Mouse (Mus musculus) CH12.LX (cell line): ENCODE data around the gene Cry2. TPM values are rescaled to one million over a fixed set of nuclear protein-coding genes. Genes with fewer than 3 reads are reported as not detected.
A peak's percentile ranks its signal among the peaks of the same experiment; 100 is the strongest.

Source experiments
- DNase-seq: peaks from one replicate; pipeline ENCODE4 v3.0.0-alpha.2; 2013; ENCODE audit errors: extremely low read depth
- H3K27ac ChIP-seq: 2 replicates; pipeline ENCODE4 v1.5.1; 2012; ENCODE audit warnings: low read depth, mild to moderate bottlenecking, control low read depth, moderate library complexity; ENCODE audit not compliant: insufficient read depth
- H3K27me3 ChIP-seq: replicated peaks from 2 replicates; pipeline ENCODE3; 2012; ENCODE audit warnings: inconsistent platforms
- H3K36me3 ChIP-seq, 2 experiments: replicated peaks in 1 of 2; 2 replicates each; pipeline versions ENCODE3 to v1.6.1; 2012; ENCODE audit warnings: inconsistent platforms in 1 of 2, low read length in 1 of 2, mild to moderate bottlenecking in 1 of 2, mixed read lengths in 1 of 2, moderate library complexity in 1 of 2; ENCODE audit not compliant: control insufficient read depth in 1 of 2, insufficient read depth in 1 of 2
- H3K4me1 ChIP-seq, 2 experiments: 2 replicates each; pipeline ENCODE4 v1.6.1; 2012; ENCODE audit warnings: inconsistent platforms in 1 of 2, moderate library complexity in 1 of 2; ENCODE audit not compliant: insufficient read depth in 2 of 2, control insufficient read depth in 1 of 2
- H3K4me2 ChIP-seq: 2 replicates; pipeline ENCODE4 v1.6.1; 2012; ENCODE audit warnings: low read depth, mild to moderate bottlenecking, control low read depth; ENCODE audit not compliant: poor library complexity, insufficient read depth, severe bottlenecking
- H3K4me3 ChIP-seq, 3 experiments: fragments of 150-350 bp in 1 of 3; sonication (generic) in 1 of 3; replicated peaks in 1 of 3; 2 replicates each; pipeline versions ENCODE3 to v1.5.1; 2011 to 2012; ENCODE audit warnings: low read depth in 2 of 3, low read length in 2 of 3, mild to moderate bottlenecking in 2 of 3, moderate library complexity in 2 of 3, control low read depth in 1 of 3, improper control_type of control experiment in 1 of 3, inconsistent platforms in 1 of 3, mixed read lengths in 1 of 3; ENCODE audit not compliant: poor library complexity in 1 of 3
- H3K79me2 ChIP-seq: replicated peaks from 2 replicates; pipeline ENCODE4 v1.6.1; 2012; ENCODE audit warnings: mild to moderate bottlenecking, moderate library complexity; ENCODE audit not compliant: control insufficient read depth, poor library complexity, insufficient read depth, severe bottlenecking; ENCODE audit errors: extremely low read depth
- H3K9ac ChIP-seq: 2 replicates; pipeline ENCODE4 v1.6.1; 2012; ENCODE audit warnings: low read depth, mild to moderate bottlenecking, control low read depth, moderate library complexity; ENCODE audit not compliant: insufficient read depth
- H3K9me3 ChIP-seq: replicated peaks from 2 replicates; pipeline ENCODE3; 2012; ENCODE audit warnings: low read length, inconsistent platforms, mixed read lengths
- CTCF ChIP-seq, 2 experiments: IDR thresholded peaks in 1 of 2; conservative IDR thresholded peaks in 1 of 2; 2 replicates each; pipeline ENCODE4 v1.5.1; 2011 to 2012; ENCODE audit warnings: low read depth in 2 of 2, low read length in 2 of 2, improper control_type of control experiment in 1 of 2, inconsistent platforms in 1 of 2, mild to moderate bottlenecking in 1 of 2, moderate library complexity in 1 of 2
- E2F4 ChIP-seq: IDR thresholded peaks from 2 replicates; pipeline ENCODE4 v1.6.1; 2011; ENCODE audit warnings: low read depth, low read length, improper control_type of control experiment; ENCODE audit not compliant: insufficient replicate concordance
- EP300 ChIP-seq: IDR thresholded peaks from 2 replicates; pipeline ENCODE4 v1.6.1; 2011; ENCODE audit warnings: low read length, improper control_type of control experiment
- ETS1 ChIP-seq: conservative IDR thresholded peaks from 2 replicates; pipeline ENCODE4 v1.6.1; 2012; ENCODE audit warnings: low read depth, mild to moderate bottlenecking, inconsistent platforms, low read length, improper control_type of control experiment, moderate library complexity
- JUND ChIP-seq: conservative IDR thresholded peaks from 2 replicates; pipeline ENCODE4 v1.6.1; 2011; ENCODE audit warnings: low read depth, low read length, improper control_type of control experiment
- MAX ChIP-seq: IDR thresholded peaks from 2 replicates; pipeline ENCODE4 v1.6.1; 2011; ENCODE audit warnings: low read length, improper control_type of control experiment
- MEF2A ChIP-seq: IDR thresholded peaks from 2 replicates; pipeline ENCODE4 v1.6.1; 2014; ENCODE audit warnings: low read depth, mild to moderate bottlenecking, inconsistent platforms, low read length, improper control_type of control experiment, borderline replicate concordance
- MXI1 ChIP-seq: IDR thresholded peaks from 2 replicates; pipeline ENCODE4 v1.6.1; 2011; ENCODE audit warnings: mild to moderate bottlenecking, low read depth, low read length, improper control_type of control experiment
- NELFE ChIP-seq: IDR thresholded peaks from 2 replicates; pipeline ENCODE4 v1.6.1; 2011; ENCODE audit warnings: low read depth, low read length, improper control_type of control experiment
- NRF1 ChIP-seq: IDR thresholded peaks from 2 replicates; pipeline ENCODE4 v1.6.1; 2014; ENCODE audit warnings: low read depth, mild to moderate bottlenecking, inconsistent platforms, low read length, improper control_type of control experiment, moderate library complexity
- RAD21 ChIP-seq: IDR thresholded peaks from 2 replicates; pipeline ENCODE4 v1.6.1; 2011; ENCODE audit warnings: low read depth, mild to moderate bottlenecking, low read length, improper control_type of control experiment, moderate library complexity
- SIN3A ChIP-seq: IDR thresholded peaks from 2 replicates; pipeline ENCODE4 v1.6.1; 2012; ENCODE audit warnings: low read length, improper control_type of control experiment, inconsistent platforms
- TBP ChIP-seq: conservative IDR thresholded peaks from 2 replicates; pipeline ENCODE4 v1.6.1; 2011; ENCODE audit warnings: low read depth, low read length, improper control_type of control experiment
- USF2 ChIP-seq: conservative IDR thresholded peaks from 2 replicates; pipeline ENCODE4 v1.6.1; 2011; ENCODE audit warnings: low read depth, low read length, improper control_type of control experiment
- dilution Hi-C: fragments of 300-500 bp; cut with MboI; formaldehyde crosslinking; loops from 2 replicates; pipeline ENCODE4 v1.14.3; 2020; ENCODE audit warnings: low sequenced_read_pairs; ENCODE audit not compliant: extremely low pct_unique_long_range_greater_than_20kb, extremely low pct_ligation_motif_present
- in situ Hi-C: fragments of 300-500 bp; cut with MboI; formaldehyde crosslinking; loops from 3 replicates; pipeline ENCODE4 v1.14.3; 2019; ENCODE audit warnings: low sequenced_read_pairs, low pct_ligation_motif_present, low pct_unique_long_range_greater_than_20kb, mixed read lengths
- polyA plus RNA-seq: library from polyadenylated mRNA; unstranded; fragments of >175 nt; gene quantifications from 2 replicates; pipeline ENCODE4 v1.2.1, GENCODE M21; 2012; ENCODE audit warnings: low read depth; ENCODE audit not compliant: insufficient read length
- total RNA-seq, 2 experiments: library from RNA; depleted of rRNA; stranded (reverse); fragments of 300-350 nt in 1 of 2; fragments of >200 nt in 1 of 2; gene quantifications; 2 replicates each; pipeline ENCODE4 v1.2.3; 2012 to 2014

Gene Cry2
- total and polyA plus RNA-seq, 3 experiments: 4.3 to 15.9 (median 12.7) TPM

GRCm38 (mm10) chr2:92431611-92432179 lies 2.1 kb downstream of the Cry2 start:
- H3K4me1 ChIP-seq: peaks cover 11 to 54% of the 10 kb centered on the region in 2 experiments
- H3K9me3 ChIP-seq: peaks cover 6% of the 10 kb centered on the region
- H3K36me3 ChIP-seq: peaks cover 12 to 53% of the 10 kb centered on the region in 2 experiments
- DNase-seq: no peak
- no peak overlapping the region for H3K27ac ChIP-seq
- dilution Hi-C loops: no loop called here
- peak overlapping the region; percentile 90 for H3K4me2 ChIP-seq
- no peak for TF ChIP-seq MXI1
- TF ChIP-seq ETS1: no peak
- TF ChIP-seq JUND: no peak
- no peak for TF ChIP-seq MEF2A
- TF ChIP-seq, all 38 proteins: peak for 0
- in situ Hi-C loops: loop anchor here (5.0 kb wide), 1 partner anchor 444 kb away; no protein-coding TSS in a partner anchor
- peaks cover 6% of the 10 kb centered on the region for H3K27me3 ChIP-seq
- no peak overlapping the region for H3K9ac ChIP-seq
- H3K4me3 ChIP-seq: peak overlapping the region in 2 of 3 experiments; percentile 92 to 100
- peaks cover 53% of the 10 kb centered on the region for H3K79me2 ChIP-seq

DNA sequence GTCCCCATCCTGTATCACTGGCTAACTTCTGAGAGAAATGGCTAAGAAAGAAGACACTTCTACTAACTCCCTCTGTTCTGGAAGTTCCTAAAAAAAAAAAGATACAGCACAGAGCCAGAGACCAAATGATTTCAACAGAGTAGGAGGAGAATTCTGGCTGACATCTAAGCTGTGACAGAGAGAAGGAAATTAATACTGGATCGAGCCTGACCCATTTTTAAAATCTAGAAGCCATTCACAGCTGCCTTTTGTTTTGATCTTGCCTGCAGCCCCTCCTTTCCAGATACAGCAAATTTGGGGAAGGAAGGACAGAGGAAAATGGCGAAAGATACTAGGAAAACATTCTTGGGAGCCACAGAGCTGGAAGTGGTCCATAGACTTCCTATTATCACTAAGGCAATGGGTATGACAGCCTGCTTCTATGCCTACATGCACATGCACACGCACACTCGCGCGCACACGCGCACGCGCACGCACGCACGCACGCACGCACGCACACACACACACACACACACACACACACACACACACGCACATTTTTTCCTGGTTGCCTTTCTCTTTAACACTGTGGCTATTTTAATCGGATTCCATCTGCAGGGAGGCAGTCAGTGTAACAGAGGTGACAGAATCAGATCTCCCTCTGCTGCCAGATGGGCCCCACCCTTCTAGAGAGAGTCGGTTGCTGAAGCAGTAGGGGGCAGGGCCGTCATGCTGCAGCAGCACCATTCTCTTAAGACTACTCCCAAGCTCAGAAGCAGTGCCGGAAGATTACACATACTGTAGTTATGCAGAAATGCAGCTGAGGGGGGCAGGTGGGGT lies 2.9 kb downstream of the Cry2 start:
- H3K27me3 ChIP-seq: peaks cover 6% of the 10 kb centered on the region
- TF ChIP-seq JUND (no peak), NRF1 (no peak), CTCF (conservative IDR thresholded peaks at IDR 0.05 in 1 of 2, IDR thresholded peaks at IDR 0.05 in 1 of 2; ENCODE audit: low read depth in 2 of 2, low read length in 2 of 2) (no peak), EP300 (no peak), SIN3A (no peak), MXI1 (no peak), MAX (no peak)
- TF ChIP-seq, all 38 proteins: peak for 0
- Histone ChIP-seq H3K4me1 (peaks cover 11 to 54% of the 10 kb centered on the region in 2 experiments), H3K9me3 (no peaks in the 10 kb centered on the region), H3K79me2 (peaks cover 53% of the 10 kb centered on the region), H3K36me3 (peaks cover 19 to 60% of the 10 kb centered on the region in 2 experiments), H3K4me3 (no peak overlapping the region), H3K4me2 (peak overlapping the region; percentile 90; the same call in 1 of the 2 replicates), H3K9ac (no peak overlapping the region), H3K27ac (no peak overlapping the region)
- dilution Hi-C loops (no loop called here), in situ Hi-C loops (loop anchor here (5.0 kb wide), 1 partner anchor 444 kb away; no protein-coding TSS in a partner anchor)
- no peak for DNase-seq

DNA sequence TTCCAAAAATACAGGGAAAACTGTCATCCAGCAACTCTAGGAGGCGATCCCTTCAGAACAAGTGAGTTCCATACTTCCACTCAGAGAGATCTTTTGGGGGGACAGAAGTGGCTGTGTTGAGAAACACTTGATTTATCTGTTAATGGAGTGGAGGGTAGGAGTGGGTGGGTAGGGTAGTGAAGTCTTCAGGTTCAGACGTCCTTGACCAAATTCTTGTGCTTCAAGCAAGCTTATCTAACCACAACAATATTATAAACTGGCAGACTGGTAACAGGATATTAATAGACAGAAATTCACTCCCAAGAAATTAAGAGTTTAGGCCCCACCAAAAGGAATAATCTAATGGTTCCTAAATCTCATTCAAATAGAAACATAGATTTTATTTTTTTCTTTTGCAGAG lies 3.8 kb downstream of the Cry2 start:
- Histone ChIP-seq H3K9me3 (no peaks in the 10 kb centered on the region), H3K4me3 (no peak overlapping the region), H3K27ac (no peak overlapping the region), H3K79me2 (peaks cover 53% of the 10 kb centered on the region), H3K4me1 (peaks cover 11 to 59% of the 10 kb centered on the region in 2 experiments), H3K36me3 (peaks cover 27 to 69% of the 10 kb centered on the region in 2 experiments), H3K4me2 (no peak overlapping the region), H3K27me3 (peaks cover 4% of the 10 kb centered on the region), H3K9ac (no peak overlapping the region)
- TF ChIP-seq NELFE: no peak
- no peak for TF ChIP-seq RAD21
- TF ChIP-seq JUND: no peak
- TF ChIP-seq TBP: no peak
- no peak for TF ChIP-seq E2F4
- TF ChIP-seq USF2: no peak
- no peak for DNase-seq
- dilution Hi-C loops: no loop called here
- in situ Hi-C loops: loop anchor here (5.0 kb wide), 1 partner anchor 443 kb away; no protein-coding TSS in a partner anchor
